Comparison of ENCODE assay signal across 19 mouse cellular contexts in the genomic region with DNA sequence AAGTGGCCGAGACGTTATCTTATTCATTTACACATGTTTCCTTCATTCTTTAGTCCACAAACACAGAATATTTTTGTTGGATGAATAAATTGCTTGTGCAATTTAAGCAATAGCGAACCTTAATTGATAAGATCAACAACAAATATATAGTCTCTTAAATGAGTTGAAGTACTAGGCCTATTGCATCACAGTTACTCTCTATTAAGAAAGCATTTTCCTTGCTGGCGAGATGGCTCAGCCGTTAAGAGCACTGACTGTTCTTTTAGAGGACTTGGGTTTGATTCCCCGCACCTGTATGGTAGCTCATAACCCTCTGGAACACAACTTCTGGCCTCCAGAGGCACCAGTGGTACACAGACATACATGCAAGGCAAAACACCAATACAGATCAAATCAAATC. TPM values are rescaled to one million over a fixed set of nuclear protein-coding genes. Genes with fewer than 3 reads are reported as not detected.
DNase-seq lines count a peak whose midpoint lies in the region.
"Had no signal": no experiment of that assay in that cellular context is flagged by ENCODE, and none has a peak within 500 bp of the region (broad histone marks: within the 10 kb centered on the region; RNA-seq: fewer than 3 reads in every experiment).

No protein-coding gene starts in this region.

- peak; percentile 55 for DNase-seq in fat pad, adult 2 months (ENCODE audit: extremely low read depth, low read depth, low spot score)
- DNase-seq in gonadal fat pad, adult 2 months (ENCODE audit: low read depth), result peak; percentile 51
- no peak for DNase-seq in lung, postnatal 36 days
- DNase-seq in embryo, embryonic 11 days, result no peak
- DNase-seq: adrenal gland, adult 2 months; adrenal gland, adult 8-10 months; adrenal gland, postnatal 10 days; adrenal gland, postnatal 14 days; adrenal gland, postnatal 25 days; adrenal gland, postnatal 36 days; B cell, adult 2 months; cerebellum, adult 11 months; cerebellum, adult 11-12 months; cerebellum, adult 18-20 months had no signal

RNA-seq across cellular contexts. Expression of gene Mybpc1, which starts 47.9 kb away (rescaled TPM):
- 4.8 and 6.0 TPM in 2 replicates for polyA plus RNA-seq in gonadal fat pad, adult 2 months (2012; rRNA removed)
- polyA plus RNA-seq: activated CD4-positive, CD25-positive, alpha-beta regulatory T cell, adult 4 months; C2C12; CD4-positive, CD25-positive, alpha-beta regulatory T cell, adult 4 months; G1E; Patski had no signal

RNA-seq across cellular contexts. Expression of gene Chpt1, which starts 53.2 kb away (rescaled TPM):
- 226 and 257 TPM in 2 replicates for polyA plus RNA-seq in gonadal fat pad, adult 2 months (2012; rRNA removed)

Comparison
In these comparisons a context has a peak if more than half of its experiments do, and no peak if none do; other contexts are left out.
1. DNase-seq: peak in fat pad, adult 2 months (single experiment) and gonadal fat pad, adult 2 months (single experiment); none in lung, postnatal 36 days (single experiment) and embryo, embryonic 11 days (single experiment).